8 mouse cellular contexts compared by ENCODE assay signal in genomic region chr7:127470743-127471645, GRCm38 (mm10). TPM values are rescaled to one million over a fixed set of nuclear protein-coding genes. Genes with fewer than 3 reads are reported as not detected.
A peak's percentile ranks its signal among the peaks of the same experiment; 100 is the strongest.
DNase-seq lines count a peak whose midpoint lies in the region; ATAC-seq and TF ChIP-seq lines count a peak whose summit lies in the region.

No protein-coding gene starts in this region.

- peak overlapping the region; percentile 86 for H3K9ac ChIP-seq in MEL (ENCODE audit: control insufficient read depth, low read depth, low read length, poor library complexity, severe bottlenecking)
- H3K9ac ChIP-seq in forebrain, postnatal 0 days, result peak overlapping the region; percentile 82
- H3K9ac ChIP-seq in lung, embryonic 15.5 days, result peak overlapping the region; percentile 62

- H3K4me1 ChIP-seq in MEL (ENCODE audit: control insufficient read depth in 1 of 2, insufficient read depth in 2 of 2, low read length in 2 of 2), result peaks cover 0 to 5% of the 10 kb centered on the region in 2 experiments; a peak in 3 of 4 replicates
- peaks cover 3% of the 10 kb centered on the region for H3K4me1 ChIP-seq in cerebellum, adult 2 months (ENCODE audit: control insufficient read depth, insufficient read depth, low read length)
- peaks cover 11% of the 10 kb centered on the region for H3K4me1 ChIP-seq in forebrain, postnatal 0 days (ENCODE audit: insufficient read depth)
- H3K4me1 ChIP-seq in lung, embryonic 15.5 days, result peaks cover 16% of the 10 kb centered on the region

- TF ChIP-seq POLR2A in MEL (IDR thresholded peaks at IDR 0.05; ENCODE audit: control insufficient read depth in 1 of 2, insufficient read depth in 1 of 2, low read depth in 1 of 2, low read length in 2 of 2, poor library complexity in 1 of 2), result peak; percentile 38 to 80; a peak in 3 of 4 replicates
- peak; percentile 45; the same call in 1 of the 2 replicates for TF ChIP-seq POLR2A in cerebellum, adult 2 months (IDR thresholded peaks at IDR 0.05; ENCODE audit: borderline replicate concordance, insufficient read depth, low read length)

- H3K4me3 ChIP-seq in MEL (ENCODE audit: control insufficient read depth in 1 of 2, insufficient read depth in 1 of 2, low read depth in 2 of 2, low read length in 2 of 2), result peak overlapping the region; percentile 80 to 92
- H3K4me3 ChIP-seq in cerebellum, adult 2 months (replicated peaks; ENCODE audit: insufficient read depth, low read depth, low read length), result peak overlapping the region; percentile 94
- H3K4me3 ChIP-seq in forebrain, postnatal 0 days (ENCODE audit: low read depth, low read length), result peak overlapping the region; percentile 65
- H3K4me3 ChIP-seq in lung, embryonic 15.5 days, result peak overlapping the region; percentile 61

- peak overlapping the region; percentile 97 for H3K27ac ChIP-seq in MEL (ENCODE audit: control insufficient read depth, low read depth, low read length)
- H3K27ac ChIP-seq in cerebellum, adult 2 months (ENCODE audit: insufficient read depth, low read length), result peak overlapping the region; percentile 91
- peak overlapping the region; percentile 97 for H3K27ac ChIP-seq in forebrain, postnatal 0 days (ENCODE audit: low read depth, low read length)
- H3K27ac ChIP-seq in lung, embryonic 15.5 days, result peak overlapping the region; percentile 97

- peak in 1 of 2 experiments; percentile 55; a peak in 1 of 4 replicates for TF ChIP-seq EP300 in MEL (IDR thresholded peaks at IDR 0.05; ENCODE audit: low read depth in 1 of 2, low read length in 2 of 2)

- no peaks in the 10 kb centered on the region for H3K9me3 ChIP-seq in MEL (replicated peaks; ENCODE audit: insufficient read depth, low read length)
- H3K9me3 ChIP-seq in forebrain, postnatal 0 days (ENCODE audit: low read length), result no peaks in the 10 kb centered on the region
- H3K9me3 ChIP-seq in lung, embryonic 15.5 days, result no peaks in the 10 kb centered on the region

- H3K79me2 ChIP-seq in MEL (ENCODE audit: control insufficient read depth, insufficient read depth, low read length, poor library complexity), result peaks cover 19% of the 10 kb centered on the region

- ATAC-seq in forebrain, postnatal 0 days, result peak; percentile 96
- ATAC-seq in lung, embryonic 15.5 days (ENCODE audit: borderline replicate concordance, extremely low read depth, low FRiP score, low TSS enrichment), result peak; percentile 94

- DNase-seq in MEL (ENCODE audit: low read depth, low spot score), result peak; percentile 98
- DNase-seq in cerebellum, adult 2 months, result peak; percentile 90 to 96
- DNase-seq in forebrain, postnatal 0 days, result peak; percentile 98
- DNase-seq in heart, postnatal 4 days, result peak; percentile 91
- DNase-seq in layer of hippocampus, adult 8-10 months (ENCODE audit: low spot score in 2 of 2), result peak; percentile 93 to 96
- DNase-seq in ovary, adult 18-20 months (ENCODE audit: low spot score), result peak; percentile 92
- peak; percentile 96 for DNase-seq in thymus, postnatal 0 days (ENCODE audit: low spot score)

- TF ChIP-seq CTCF in MEL (IDR thresholded peaks at IDR 0.05 in 2 of 3, conservative IDR thresholded peaks at IDR 0.05 in 1 of 3; ENCODE audit: control insufficient read depth in 1 of 3, insufficient read depth in 1 of 3, low read depth in 2 of 3, low read length in 3 of 3, poor library complexity in 1 of 3, severe bottlenecking in 1 of 3), result no peak
- TF ChIP-seq CTCF in cerebellum, adult 2 months (IDR thresholded peaks at IDR 0.05; ENCODE audit: borderline replicate concordance, insufficient read depth, low read depth, low read length), result no peak
- TF ChIP-seq CTCF in forebrain, postnatal 0 days (IDR thresholded peaks at IDR 0.05; ENCODE audit: low read depth), result peak; percentile 29; the same call in 1 of the 2 replicates

- no peak for TF ChIP-seq RAD21 in MEL (IDR thresholded peaks at IDR 0.05; ENCODE audit: low read depth, low read length)

- no peaks in the 10 kb centered on the region for H3K27me3 ChIP-seq in MEL (ENCODE audit: control insufficient read depth in 1 of 2, insufficient read depth in 2 of 2, low read length in 2 of 2)
- H3K27me3 ChIP-seq in cerebellum, adult 2 months (ENCODE audit: control insufficient read depth, insufficient read depth, low read length), result no peaks in the 10 kb centered on the region
- no peaks in the 10 kb centered on the region for H3K27me3 ChIP-seq in forebrain, postnatal 0 days (ENCODE audit: insufficient read depth, low read length)
- H3K27me3 ChIP-seq in lung, embryonic 15.5 days, result no peaks in the 10 kb centered on the region

- under 1% methylated on average over 46 of the region's 46 CpGs for WGBS in cerebellum, adult 2 months
- WGBS in forebrain, postnatal 0 days, result under 1% methylated on average over 46 of the region's 46 CpGs
- under 1% methylated on average over 46 of the region's 46 CpGs for WGBS in lung, embryonic 15.5 days

- peak overlapping the region; percentile 74 for H3K4me2 ChIP-seq in forebrain, postnatal 0 days (ENCODE audit: low read depth)
- H3K4me2 ChIP-seq in lung, embryonic 15.5 days, result peak overlapping the region; percentile 81

- H3K36me3 ChIP-seq in MEL (ENCODE audit: control insufficient read depth in 1 of 2, insufficient read depth in 2 of 2, low read length in 2 of 2), result peaks cover 0 to 6% of the 10 kb centered on the region in 2 experiments; a peak in 3 of 4 replicates
- H3K36me3 ChIP-seq in forebrain, postnatal 0 days (ENCODE audit: insufficient read depth), result peaks cover 30% of the 10 kb centered on the region
- peaks cover 44% of the 10 kb centered on the region for H3K36me3 ChIP-seq in lung, embryonic 15.5 days

RNA-seq across cellular contexts. Expression of gene Fbrs, which starts 8.0 kb away (rescaled TPM):
- 7.5 TPM in 2 replicates for total RNA-seq in MEL (2012; rRNA removed)
- polyA plus RNA-seq in MEL (2012; ENCODE audit: insufficient read depth in 1 of 2, insufficient read length in 2 of 2, low read depth in 1 of 2, low replicate concordance in 2 of 2, missing spikeins in 1 of 2), result 10 to 100 TPM in 1 of 2 experiments, not detected in 1; 53.3 TPM
- polyA plus RNA-seq in cerebellum, adult 2 months (2012; rRNA removed), result 35.5 and 37.2 TPM in 2 replicates
- 23.7 and 31.9 TPM in 2 replicates for total RNA-seq in forebrain, postnatal 0 days (2014; rRNA removed)
- 6.6 and 10.6 TPM in 2 replicates for polyA plus RNA-seq in forebrain, postnatal 0 days (2015; fragmentation: Nextera tagmentation; extraction: Ambion mirVana)
- total RNA-seq in heart, postnatal 4 days (2021), result 10 to 100 TPM; 37.4 to 38.0 TPM
- 10 to 100 TPM; 56.2 to 72.2 (median 65.5) TPM for total RNA-seq in layer of hippocampus, adult 8-10 months (2022)
- polyA plus RNA-seq in lung, embryonic 15.5 days (2015; fragmentation: Nextera tagmentation; extraction: Ambion mirVana), result 12.2 and 13.3 TPM in 2 replicates
- 14.6 and 20.0 TPM in 2 replicates for polyA plus RNA-seq in thymus, postnatal 0 days (2015; fragmentation: Nextera tagmentation; extraction: Ambion mirVana)

RNA-seq across cellular contexts. Expression of gene Prr14, which starts 11.6 kb away (rescaled TPM):
- total RNA-seq in MEL (2012; rRNA removed), result 10.8 and 11.7 TPM in 2 replicates
- polyA plus RNA-seq in MEL (2012; ENCODE audit: insufficient read depth in 1 of 2, insufficient read length in 2 of 2, low read depth in 1 of 2, low replicate concordance in 2 of 2, missing spikeins in 1 of 2), result 10 to 100 TPM in 1 of 2 experiments, not detected in 1; 45.9 TPM
- polyA plus RNA-seq in cerebellum, adult 2 months (2012; rRNA removed), result 57.9 and 66.1 TPM in 2 replicates
- 29.0 and 36.1 TPM in 2 replicates for total RNA-seq in forebrain, postnatal 0 days (2014; rRNA removed)
- polyA plus RNA-seq in forebrain, postnatal 0 days (2015; fragmentation: Nextera tagmentation; extraction: Ambion mirVana), result 27.4 and 27.9 TPM in 2 replicates
- 10 to 100 TPM; 28.0 to 28.9 TPM for total RNA-seq in heart, postnatal 4 days (2021)
- total RNA-seq in layer of hippocampus, adult 8-10 months (2022), result 10 to 100 TPM; 30.0 to 35.5 (median 34.0) TPM
- polyA plus RNA-seq in lung, embryonic 15.5 days (2015; fragmentation: Nextera tagmentation; extraction: Ambion mirVana), result 37.1 and 40.4 TPM in 2 replicates
- 51.0 and 54.6 TPM in 2 replicates for polyA plus RNA-seq in thymus, postnatal 0 days (2015; fragmentation: Nextera tagmentation; extraction: Ambion mirVana)

RNA-seq across cellular contexts. Expression of gene Zfp689, which starts 22.0 kb away (rescaled TPM):
- 4.0 and 4.9 TPM in 2 replicates for total RNA-seq in MEL (2012; rRNA removed)
- polyA plus RNA-seq in MEL (2012; ENCODE audit: insufficient read depth in 1 of 2, insufficient read length in 2 of 2, low read depth in 1 of 2, low replicate concordance in 2 of 2, missing spikeins in 1 of 2), result 1 to 10 TPM in 1 of 2 experiments, not detected in 1; 7.2 TPM
- 6.8 and 6.9 TPM in 2 replicates for polyA plus RNA-seq in cerebellum, adult 2 months (2012; rRNA removed)
- 10.0 and 11.5 TPM in 2 replicates for total RNA-seq in forebrain, postnatal 0 days (2014; rRNA removed)
- 6.7 and 9.0 TPM in 2 replicates for polyA plus RNA-seq in forebrain, postnatal 0 days (2015; fragmentation: Nextera tagmentation; extraction: Ambion mirVana)
- total RNA-seq in heart, postnatal 4 days (2021), result 1 to 10 TPM; 3.9 to 4.8 TPM
- 1 to 10 TPM; 4.5 to 7.3 (median 5.5) TPM for total RNA-seq in layer of hippocampus, adult 8-10 months (2022)
- polyA plus RNA-seq in lung, embryonic 15.5 days (2015; fragmentation: Nextera tagmentation; extraction: Ambion mirVana), result 6.4 and 6.5 TPM in 2 replicates
- 4.3 and 4.7 TPM in 2 replicates for polyA plus RNA-seq in thymus, postnatal 0 days (2015; fragmentation: Nextera tagmentation; extraction: Ambion mirVana)

RNA-seq across cellular contexts. Expression of gene Srcap, which starts 40.8 kb away (rescaled TPM):
- 20.3 and 22.3 TPM in 2 replicates for total RNA-seq in MEL (2012; rRNA removed)
- 10 to 100 TPM; 34.3 to 45.1 TPM for polyA plus RNA-seq in MEL (2012; ENCODE audit: insufficient read depth in 1 of 2, insufficient read length in 2 of 2, low read depth in 1 of 2, low replicate concordance in 2 of 2, missing spikeins in 1 of 2)
- 32.2 and 36.2 TPM in 2 replicates for polyA plus RNA-seq in cerebellum, adult 2 months (2012; rRNA removed)
- 29.3 and 39.9 TPM in 2 replicates for total RNA-seq in forebrain, postnatal 0 days (2014; rRNA removed)
- polyA plus RNA-seq in forebrain, postnatal 0 days (2015; fragmentation: Nextera tagmentation; extraction: Ambion mirVana), result 12.6 and 23.7 TPM in 2 replicates
- 10 to 100 TPM; 78.7 to 80.5 TPM for total RNA-seq in heart, postnatal 4 days (2021)
- 100 to 1,000 TPM; 118 to 139 (median 120) TPM for total RNA-seq in layer of hippocampus, adult 8-10 months (2022)
- 51.2 and 63.7 TPM in 2 replicates for polyA plus RNA-seq in lung, embryonic 15.5 days (2015; fragmentation: Nextera tagmentation; extraction: Ambion mirVana)
- 22.2 and 29.8 TPM in 2 replicates for polyA plus RNA-seq in thymus, postnatal 0 days (2015; fragmentation: Nextera tagmentation; extraction: Ambion mirVana)

RNA-seq across cellular contexts. Expression of gene Gm42715, which starts 48.4 kb away (rescaled TPM):
- total RNA-seq in MEL (2012; rRNA removed), result 9.0 and 12.0 TPM in 2 replicates
- 10 to 100 TPM in 1 of 2 experiments, not detected in 1; 25.4 TPM for polyA plus RNA-seq in MEL (2012; ENCODE audit: insufficient read depth in 1 of 2, insufficient read length in 2 of 2, low read depth in 1 of 2, low replicate concordance in 2 of 2, missing spikeins in 1 of 2)
- 18.6 and 19.5 TPM in 2 replicates for polyA plus RNA-seq in cerebellum, adult 2 months (2012; rRNA removed)
- 18.1 and 28.3 TPM in 2 replicates for total RNA-seq in forebrain, postnatal 0 days (2014; rRNA removed)
- 6.1 and 10.3 TPM in 2 replicates for polyA plus RNA-seq in forebrain, postnatal 0 days (2015; fragmentation: Nextera tagmentation; extraction: Ambion mirVana)
- total RNA-seq in heart, postnatal 4 days (2021), result 10 to 100 TPM; 16.5 to 17.1 TPM
- 10 to 100 TPM in 1 of 4 experiments, 1 to 10 TPM in 3; 8.1 to 17.1 (median 9.6) TPM for total RNA-seq in layer of hippocampus, adult 8-10 months (2022)
- 13.8 and 15.4 TPM in 2 replicates for polyA plus RNA-seq in lung, embryonic 15.5 days (2015; fragmentation: Nextera tagmentation; extraction: Ambion mirVana)
- 10.9 and 15.9 TPM in 2 replicates for polyA plus RNA-seq in thymus, postnatal 0 days (2015; fragmentation: Nextera tagmentation; extraction: Ambion mirVana)

Comparison
In these comparisons a context has a peak if more than half of its experiments do, and no peak if none do; other contexts are left out.
1. Peak in every context shown above with its lines: DNase-seq, ATAC-seq, H3K4me3 ChIP-seq and H3K27ac ChIP-seq.